Mouse (Mus musculus): ENCODE measurements around the gene Slc15a1.

Slc15a1 gene

GRCm38 (mm10) chr14:121492328-121492727, 12.7 kb downstream of the Slc15a1 start:
- DNase-seq = peak; percentile 45

GRCm38 (mm10) chr14:121485722-121486121, 19.3 kb downstream of the Slc15a1 start:
- no peak for DNase-seq

- no peak for DNase-seq
These were observed 20.6 kb downstream of the Slc15a1 start for GRCm38 (mm10) chr14:121484436-121484835.

GRCm38 (mm10) chr14:121482181-121482580, 22.9 kb downstream of the Slc15a1 start:
- DNase-seq = peak; percentile 21

- DNase-seq = no peak
These were observed 23.5 kb downstream of the Slc15a1 start for GRCm38 (mm10) chr14:121481591-121481990.

- DNase-seq = no peak
These were observed 26.0 kb downstream of the Slc15a1 start for GRCm38 (mm10) chr14:121479096-121479495.

- no peak for DNase-seq
These were observed 26.9 kb downstream of the Slc15a1 start for GRCm38 (mm10) chr14:121477925-121478693.

- no peak for DNase-seq
These were observed 31.2 kb downstream of the Slc15a1 start for GRCm38 (mm10) chr14:121473869-121474268.

GRCm38 (mm10) chr14:121471545-121472121, 33.4 kb downstream of the Slc15a1 start:
- no peak for DNase-seq

GRCm38 (mm10) chr14:121469601-121470000, 35.5 kb downstream of the Slc15a1 start:
- DNase-seq = no peak

- no peak for DNase-seq
These were observed 37.4 kb downstream of the Slc15a1 start for GRCm38 (mm10) chr14:121467646-121468045.

- DNase-seq = no peak
These were observed 38.6 kb downstream of the Slc15a1 start for GRCm38 (mm10) chr14:121466501-121466900.

- DNase-seq = no peak
These were observed 40.7 kb downstream of the Slc15a1 start for GRCm38 (mm10) chr14:121464318-121464717.

- DNase-seq = no peak
These were observed 42.3 kb downstream of the Slc15a1 start for GRCm38 (mm10) chr14:121462756-121463155.

- no peak for DNase-seq
These were observed 44.1 kb downstream of the Slc15a1 start for GRCm38 (mm10) chr14:121460966-121461365.

- no peak for DNase-seq
These were observed 46.5 kb downstream of the Slc15a1 start for GRCm38 (mm10) chr14:121458521-121458920.

- no peak for DNase-seq
These were observed 47.5 kb downstream of the Slc15a1 start for GRCm38 (mm10) chr14:121457536-121457935.

- DNase-seq = peak; percentile 27
These were observed 48.4 kb downstream of the Slc15a1 start for GRCm38 (mm10) chr14:121456416-121457285.

- DNase-seq = no peak
These were observed 49.1 kb downstream of the Slc15a1 start for GRCm38 (mm10) chr14:121455976-121456375.

GRCm38 (mm10) chr14:121455527-121455926, 49.5 kb downstream of the Slc15a1 start:
- peak; percentile 64 for DNase-seq

- no peak for DNase-seq
These were observed 51.9 kb downstream of the Slc15a1 start for GRCm38 (mm10) chr14:121453130-121453529.

- no peak for DNase-seq
These were observed 52.8 kb downstream of the Slc15a1 start for GRCm38 (mm10) chr14:121452227-121452626.

- DNase-seq = no peak
These were observed 53.5 kb downstream of the Slc15a1 start for GRCm38 (mm10) chr14:121451424-121452029.

All from kidney, postnatal 14 days (tissue).